Comparison of ENCODE assay signal across 9 mouse cellular contexts in the genomic region with DNA sequence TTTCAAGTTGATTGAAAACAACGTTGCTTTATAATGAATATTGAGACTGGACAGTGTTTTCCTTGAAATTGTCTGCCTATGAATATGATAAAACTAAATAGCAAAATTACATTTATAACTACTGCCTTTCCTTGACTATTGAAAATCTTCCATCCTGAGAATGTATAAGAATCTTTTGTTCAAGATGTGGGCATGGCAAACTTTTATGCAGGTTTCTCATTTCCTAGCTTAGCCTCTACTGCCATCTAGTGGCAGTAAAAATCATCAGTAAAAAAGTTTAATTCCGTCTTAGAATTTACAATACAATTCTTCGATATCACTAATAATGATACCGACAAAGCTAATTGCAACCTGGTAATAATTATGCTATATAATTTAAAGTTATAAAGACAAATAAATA.
DNase-seq lines count a peak whose midpoint lies in the region; ATAC-seq and TF ChIP-seq lines count a peak whose summit lies in the region.
"Had no signal": no experiment of that assay in that cellular context is flagged by ENCODE, and none has a peak within 500 bp of the region (broad histone marks: within the 10 kb centered on the region; RNA-seq: fewer than 3 reads in every experiment).

No protein-coding gene starts in this region.

- ATAC-seq in heart, embryonic 11.5 days (replicated peaks; ENCODE audit: insufficient number of reproducible peaks, low FRiP score, low TSS enrichment) = no peak
- ATAC-seq in midbrain, embryonic 11.5 days (ENCODE audit: low FRiP score) = no peak
- no peak for ATAC-seq in midbrain, embryonic 13.5 days
- ATAC-seq in stomach, postnatal 0 days (ENCODE audit: low FRiP score, low TSS enrichment) = no peak

- no peak overlapping the region for H3K9ac ChIP-seq in heart, embryonic 11.5 days (ENCODE audit: low read depth, low read length)
- no peak overlapping the region for H3K9ac ChIP-seq in midbrain, embryonic 11.5 days (ENCODE audit: low read length)
- H3K9ac ChIP-seq in midbrain, embryonic 13.5 days (replicated peaks) = no peak overlapping the region
- no peak overlapping the region for H3K9ac ChIP-seq in stomach, postnatal 0 days (ENCODE audit: low read length)

- DNase-seq in heart, postnatal 10 days = peak; percentile 5 to 26
- DNase-seq in midbrain, embryonic 11.5 days (ENCODE audit: low spot score, missing footprints) = peak; percentile 89
- peak; percentile 8 for DNase-seq in c-Kit-positive CD71-positive TER-119-negative erythroid progenitor cells, embryonic 14.5 days (ENCODE audit: low read depth)
- DNase-seq in stomach, postnatal 0 days (ENCODE audit: low spot score) = no peak
- no peak for DNase-seq in layer of hippocampus, postnatal 25 days (ENCODE audit: extremely low spot score in 1 of 2, low spot score in 1 of 2)
- DNase-seq: adrenal gland, postnatal 14 days; layer of hippocampus, adult 9-11 months had no signal

- no peak overlapping the region for H3K27ac ChIP-seq in heart, embryonic 11.5 days (ENCODE audit: low read depth, low read length)
- H3K27ac ChIP-seq in midbrain, embryonic 11.5 days (ENCODE audit: low read depth, low read length) = no peak overlapping the region
- no peak overlapping the region for H3K27ac ChIP-seq in midbrain, embryonic 13.5 days
- no peak overlapping the region for H3K27ac ChIP-seq in stomach, postnatal 0 days (replicated peaks)

- TF ChIP-seq EP300 in stomach, postnatal 0 days (optimal IDR thresholded peaks at IDR 0.05) = no peak

- H3K4me1 ChIP-seq in heart, embryonic 11.5 days (ENCODE audit: control insufficient read depth, insufficient read depth, low read length) = no peaks in the 10 kb centered on the region
- H3K4me1 ChIP-seq in midbrain, embryonic 11.5 days (ENCODE audit: control insufficient read depth, insufficient read depth, low read length) = no peaks in the 10 kb centered on the region
- H3K4me1 ChIP-seq in midbrain, embryonic 13.5 days (replicated peaks) = no peaks in the 10 kb centered on the region
- no peaks in the 10 kb centered on the region for H3K4me1 ChIP-seq in stomach, postnatal 0 days (replicated peaks; ENCODE audit: control insufficient read depth, insufficient read depth)

- H3K4me3 ChIP-seq in heart, embryonic 11.5 days (ENCODE audit: low read depth, low read length) = no peak overlapping the region
- no peak overlapping the region for H3K4me3 ChIP-seq in midbrain, embryonic 11.5 days (ENCODE audit: low read depth, low read length)
- H3K4me3 ChIP-seq in midbrain, embryonic 13.5 days (replicated peaks) = no peak overlapping the region
- H3K4me3 ChIP-seq in stomach, postnatal 0 days (ENCODE audit: low read depth, low read length) = no peak overlapping the region

- no peaks in the 10 kb centered on the region for H3K36me3 ChIP-seq in heart, embryonic 11.5 days (ENCODE audit: control insufficient read depth, insufficient read depth, low read length)
- no peaks in the 10 kb centered on the region for H3K36me3 ChIP-seq in midbrain, embryonic 11.5 days (ENCODE audit: control insufficient read depth, insufficient read depth, low read length)
- no peaks in the 10 kb centered on the region for H3K36me3 ChIP-seq in midbrain, embryonic 13.5 days
- H3K36me3 ChIP-seq in stomach, postnatal 0 days (ENCODE audit: control insufficient read depth, insufficient read depth, low read length) = no peaks in the 10 kb centered on the region

- H3K27me3 ChIP-seq in heart, embryonic 11.5 days (ENCODE audit: control insufficient read depth, insufficient read depth, low read length) = no peaks in the 10 kb centered on the region
- no peaks in the 10 kb centered on the region for H3K27me3 ChIP-seq in midbrain, embryonic 11.5 days (ENCODE audit: control insufficient read depth, insufficient read depth, low read length)
- H3K27me3 ChIP-seq in midbrain, embryonic 13.5 days = no peaks in the 10 kb centered on the region
- H3K27me3 ChIP-seq in stomach, postnatal 0 days (ENCODE audit: control insufficient read depth, insufficient read depth, low read length) = no peaks in the 10 kb centered on the region

- WGBS in heart, embryonic 11.5 days (ENCODE audit: insufficient replicate concordance) = 45% methylated on average over 4 of the region's 4 CpGs
- WGBS in midbrain, embryonic 11.5 days = 50% methylated on average over 4 of the region's 4 CpGs
- WGBS in midbrain, embryonic 13.5 days = 51% methylated on average over 4 of the region's 4 CpGs
- WGBS in stomach, postnatal 0 days = 50% methylated on average over 4 of the region's 4 CpGs

- peak; percentile 83 for TF ChIP-seq CTCF in stomach, postnatal 0 days (IDR thresholded peaks at IDR 0.05; ENCODE audit: low read depth)

- no peak overlapping the region for H3K4me2 ChIP-seq in heart, embryonic 11.5 days
- no peak overlapping the region for H3K4me2 ChIP-seq in midbrain, embryonic 11.5 days
- H3K4me2 ChIP-seq in midbrain, embryonic 13.5 days (replicated peaks) = no peak overlapping the region
- H3K4me2 ChIP-seq in stomach, postnatal 0 days (replicated peaks; ENCODE audit: low read depth) = no peak overlapping the region

- intact Hi-C loops in heart, postnatal 10 days (cut with DNase I) = loop anchor here (1.0 to 10.0 kb wide), 4 partner anchors 1007 to 1800 kb away; no protein-coding TSS in a partner anchor

- H3K9me3 ChIP-seq in heart, embryonic 11.5 days (replicated peaks; ENCODE audit: control insufficient read depth, low read length) = no peaks in the 10 kb centered on the region
- no peaks in the 10 kb centered on the region for H3K9me3 ChIP-seq in midbrain, embryonic 11.5 days (ENCODE audit: control insufficient read depth, low read length)
- H3K9me3 ChIP-seq in midbrain, embryonic 13.5 days = no peaks in the 10 kb centered on the region
- H3K9me3 ChIP-seq in stomach, postnatal 0 days (ENCODE audit: control insufficient read depth, low read length) = no peaks in the 10 kb centered on the region

Comparison
In these comparisons a context has a peak if more than half of its experiments do, and no peak if none do; other contexts are left out.
1. DNase-seq: peak in heart, postnatal 10 days (2 of 2), midbrain, embryonic 11.5 days (single experiment) and c-Kit-positive CD71-positive TER-119-negative erythroid progenitor cells, embryonic 14.5 days (single experiment); none in stomach, postnatal 0 days (single experiment) and layer of hippocampus, postnatal 25 days (0 of 2).